Mouse (Mus musculus) lung, postnatal 0 days (tissue): ENCODE data around the gene Ntf5.

Source experiments
- CTCF ChIP-seq: IDR thresholded peaks from 2 replicates; pipeline ENCODE4 v1.5.1; 2016; ENCODE audit warnings: antibody characterized with exemption, mild to moderate bottlenecking
- EP300 ChIP-seq: IDR thresholded peaks from 2 replicates; pipeline ENCODE4 v1.6.1; 2016; ENCODE audit warnings: antibody characterized with exemption, mild to moderate bottlenecking, control low read depth

GRCm38 (mm10) chr7:45443526-45444420 is 30.3 kb downstream of the Ntf5 start:
- no peak for TF ChIP-seq CTCF
- TF ChIP-seq EP300 = no peak
